Mouse (Mus musculus) MEL (cell line): Measurements from ENCODE around the gene Erlin1.
A peak's percentile ranks its signal among the peaks of the same experiment; 100 is the strongest.

Experiments
- CTCF ChIP-seq, 3 experiments: IDR thresholded peaks in 2 of 3; conservative IDR thresholded peaks in 1 of 3; 2 replicates each; pipeline ENCODE4 v1.5.1; 2011 to 2012; ENCODE audit warnings: low read length in 3 of 3, low read depth in 2 of 3, mild to moderate bottlenecking in 2 of 3, improper control_type of control experiment in 1 of 3, inconsistent platforms in 1 of 3, mixed read lengths in 1 of 3, moderate library complexity in 1 of 3; ENCODE audit not compliant: control insufficient read depth in 1 of 3, insufficient read depth in 1 of 3, poor library complexity in 1 of 3, severe bottlenecking in 1 of 3
- E2F4 ChIP-seq: IDR thresholded peaks from 2 replicates; pipeline ENCODE4 v1.6.1; 2011; ENCODE audit warnings: low read depth, low read length, improper control_type of control experiment, borderline replicate concordance
- RAD21 ChIP-seq: IDR thresholded peaks from 2 replicates; pipeline ENCODE4 v1.6.1; 2011; ENCODE audit warnings: mild to moderate bottlenecking, low read depth, low read length, improper control_type of control experiment
- TAL1 ChIP-seq: IDR thresholded peaks from 2 replicates; pipeline ENCODE4 v1.6.1; 2012; ENCODE audit warnings: mild to moderate bottlenecking, inconsistent platforms, low read length, moderate library complexity, mixed read lengths
- ZMIZ1 ChIP-seq: IDR thresholded peaks from 2 replicates; pipeline ENCODE4 v1.6.1; 2012; ENCODE audit warnings: low read depth, mild to moderate bottlenecking, inconsistent platforms, low read length, improper control_type of control experiment, moderate library complexity

DNA sequence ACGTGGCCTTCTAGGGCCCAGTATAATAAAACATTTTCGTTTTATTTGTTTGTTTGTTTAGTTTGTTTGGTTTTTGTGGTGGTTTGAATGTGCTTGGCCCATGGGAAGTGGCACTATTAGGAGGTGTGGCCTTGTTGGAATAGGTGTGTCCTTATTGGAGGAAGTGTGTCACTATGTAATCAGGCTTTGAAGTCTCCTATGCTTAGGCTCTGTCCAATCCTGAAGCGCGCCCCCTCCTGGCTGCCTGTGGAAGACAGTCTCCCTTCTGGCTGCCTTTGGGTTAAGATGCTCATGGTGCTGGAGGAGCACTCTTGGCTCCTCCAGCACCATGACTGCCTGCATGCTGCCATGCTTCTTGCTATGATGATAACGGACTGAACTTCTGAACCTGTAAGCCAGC, 46.5 kb downstream of the Erlin1 start:
- TF ChIP-seq E2F4 (no peak), ZMIZ1 (no peak), RAD21 (no peak), CTCF (IDR thresholded peaks at IDR 0.05 in 2 of 3, conservative IDR thresholded peaks at IDR 0.05 in 1 of 3; ENCODE audit: control insufficient read depth in 1 of 3, insufficient read depth in 1 of 3, low read depth in 2 of 3, low read length in 3 of 3, poor library complexity in 1 of 3, severe bottlenecking in 1 of 3) (peak; percentile 19 to 53 (median 38); a peak in 4 of 6 replicates), TAL1 (no peak)
